Mouse (Mus musculus): Measurements from ENCODE around the gene Eif5. TPM values are rescaled to one million over a fixed set of nuclear protein-coding genes. Genes with fewer than 3 reads are reported as not detected.
"Not testable (repeated sequence)": the region's sequence is repeated elsewhere in the genome, so short reads cannot be mapped to it uniquely, and the experiment has no call there.

The Eif5 gene
- polyA plus RNA-seq, 1 experiment: 91.0 TPM

DNA sequence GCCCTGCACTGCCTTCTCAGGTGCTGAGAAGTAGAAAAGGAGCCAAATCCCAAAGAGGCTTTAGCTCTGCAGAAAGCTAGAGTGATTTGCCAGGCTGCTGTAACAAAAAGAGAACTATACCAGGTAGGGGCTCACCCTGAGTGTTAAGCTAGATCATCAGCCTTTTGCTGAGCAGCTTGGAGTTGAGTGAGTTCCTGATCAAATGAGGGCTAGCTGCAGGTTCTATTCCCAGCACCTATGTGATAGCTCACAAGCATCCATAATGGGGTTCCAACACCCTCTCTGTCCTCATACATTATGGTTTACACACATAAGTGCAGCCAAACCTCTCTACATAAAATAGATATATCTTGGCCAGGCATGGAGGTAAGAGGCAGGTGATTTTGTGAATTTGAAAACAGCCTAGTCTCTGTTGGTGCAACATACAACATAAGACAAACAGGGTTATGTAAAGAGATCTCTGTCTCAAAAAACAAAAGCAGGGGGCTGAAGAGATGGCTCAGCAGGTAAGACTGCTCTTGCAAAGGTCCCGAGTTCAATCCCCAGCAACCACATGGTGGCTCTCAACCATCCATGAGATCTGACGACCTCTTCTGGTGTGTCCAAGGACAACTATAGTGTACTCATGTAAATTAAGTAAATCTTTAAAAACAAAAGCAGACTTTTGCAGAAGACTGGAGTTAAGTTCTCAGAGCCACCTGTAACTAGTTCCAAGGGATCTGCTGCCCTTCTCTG, 10.9 kb downstream of the Eif5 start:
- H3K27me3 ChIP-seq (ENCODE audit: control insufficient read depth, insufficient read depth, insufficient read length): no peaks in the 10 kb centered on the region
- H3K79me2 ChIP-seq (ENCODE audit: control insufficient read depth, insufficient read depth): peaks cover 22% of the 10 kb centered on the region
- TF ChIP-seq MAX (IDR thresholded peaks at IDR 0.05): no peak
- TF ChIP-seq CEBPB (IDR thresholded peaks at IDR 0.05; ENCODE audit: low read depth): no peak
- TF ChIP-seq FOSL1 (IDR thresholded peaks at IDR 0.05; ENCODE audit: insufficient read depth, low read length, poor library complexity, severe bottlenecking): no peak
- TF ChIP-seq CTCF (IDR thresholded peaks at IDR 0.05; ENCODE audit: control insufficient read depth, insufficient read depth, insufficient read length): no peak
- peaks cover 41% of the 10 kb centered on the region for H3K36me3 ChIP-seq (ENCODE audit: control insufficient read depth, insufficient read depth)
- no peak overlapping the region for H3K4me3 ChIP-seq (ENCODE audit: insufficient read depth, poor library complexity, severe bottlenecking)
- H3ac ChIP-seq (ENCODE audit: control insufficient read depth, insufficient read length, low read depth): no peak overlapping the region
- peaks cover 2% of the 10 kb centered on the region for H3K79me3 ChIP-seq (ENCODE audit: low read depth)

DNA sequence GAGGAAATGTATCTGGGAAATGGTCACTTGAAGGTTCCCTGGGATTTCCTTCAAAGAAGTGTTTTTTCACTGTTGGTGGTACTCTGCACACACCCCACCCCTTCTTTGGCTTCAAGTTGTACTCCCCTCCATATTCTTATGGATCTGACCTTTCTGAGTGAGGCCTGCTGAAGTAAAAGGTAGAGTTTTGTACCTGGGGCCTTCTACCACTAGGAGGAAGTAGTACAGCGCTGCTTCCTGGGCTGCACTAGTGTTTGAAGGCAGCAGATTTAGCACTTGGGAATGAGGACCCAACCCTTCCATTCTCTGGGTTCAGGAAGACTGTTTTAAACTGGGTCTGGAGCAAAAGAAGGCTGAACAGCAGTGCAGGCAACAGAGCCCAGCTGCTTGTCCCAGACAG, 12.9 kb downstream of the Eif5 start:
- Histone ChIP-seq H3ac (ENCODE audit: control insufficient read depth, insufficient read length, low read depth) (no peak overlapping the region), H3K79me2 (ENCODE audit: control insufficient read depth, insufficient read depth) (peaks cover 6% of the 10 kb centered on the region), H3K4me3 (ENCODE audit: insufficient read depth, poor library complexity, severe bottlenecking) (no peak overlapping the region), H3K36me3 (ENCODE audit: control insufficient read depth, insufficient read depth) (peaks cover 25% of the 10 kb centered on the region), H3K79me3 (ENCODE audit: low read depth) (peaks cover 1% of the 10 kb centered on the region), H3K27me3 (ENCODE audit: control insufficient read depth, insufficient read depth, insufficient read length) (no peaks in the 10 kb centered on the region)
- no peak for TF ChIP-seq MYOG (IDR thresholded peaks at IDR 0.05; ENCODE audit: control insufficient read depth, extremely low read depth, insufficient read length)
- no peak for TF ChIP-seq MYOD1 (IDR thresholded peaks at IDR 0.05; ENCODE audit: control insufficient read depth, insufficient read length, low read depth)
- no peak for TF ChIP-seq FOSL1 (IDR thresholded peaks at IDR 0.05; ENCODE audit: insufficient read depth, low read length, poor library complexity, severe bottlenecking)
- no peak for TF ChIP-seq MAX (IDR thresholded peaks at IDR 0.05)
- no peak for TF ChIP-seq CEBPB (IDR thresholded peaks at IDR 0.05; ENCODE audit: low read depth)
- TF ChIP-seq USF1 (IDR thresholded peaks at IDR 0.05; ENCODE audit: low read depth): no peak
- no peak for TF ChIP-seq CTCF (IDR thresholded peaks at IDR 0.05; ENCODE audit: control insufficient read depth, insufficient read depth, insufficient read length)

DNA sequence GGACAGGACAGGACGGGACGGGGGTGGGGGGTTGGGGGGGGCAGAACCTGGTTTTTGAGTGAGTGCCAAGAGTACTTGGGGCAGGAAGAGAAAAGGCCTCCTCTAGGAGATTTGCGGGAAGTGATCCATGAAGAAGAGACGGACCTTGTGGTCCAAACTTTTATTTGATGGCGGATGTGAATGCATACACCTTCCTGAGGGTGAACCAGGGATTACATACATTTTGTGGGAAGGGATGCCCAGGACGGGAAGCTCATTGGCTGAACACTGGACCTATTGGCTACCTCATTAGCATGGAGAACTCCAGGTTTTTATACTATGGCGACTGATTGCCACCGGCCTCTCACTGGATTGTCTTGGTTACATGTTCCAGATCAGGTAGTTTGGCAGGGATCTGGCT, 14.5 kb downstream of the Eif5 start:
- Histone ChIP-seq H3K79me2 (ENCODE audit: control insufficient read depth, insufficient read depth) (no peaks in the 10 kb centered on the region), H3K27me3 (ENCODE audit: control insufficient read depth, insufficient read depth, insufficient read length) (no peaks in the 10 kb centered on the region), H3K36me3 (ENCODE audit: control insufficient read depth, insufficient read depth) (peaks cover 8% of the 10 kb centered on the region), H3K79me3 (ENCODE audit: low read depth) (no peaks in the 10 kb centered on the region), H3K4me3 (ENCODE audit: insufficient read depth, poor library complexity, severe bottlenecking) (no peak overlapping the region), H3ac (ENCODE audit: control insufficient read depth, insufficient read length, low read depth) (no peak overlapping the region)
- no peak for TF ChIP-seq MAX (IDR thresholded peaks at IDR 0.05)

DNA sequence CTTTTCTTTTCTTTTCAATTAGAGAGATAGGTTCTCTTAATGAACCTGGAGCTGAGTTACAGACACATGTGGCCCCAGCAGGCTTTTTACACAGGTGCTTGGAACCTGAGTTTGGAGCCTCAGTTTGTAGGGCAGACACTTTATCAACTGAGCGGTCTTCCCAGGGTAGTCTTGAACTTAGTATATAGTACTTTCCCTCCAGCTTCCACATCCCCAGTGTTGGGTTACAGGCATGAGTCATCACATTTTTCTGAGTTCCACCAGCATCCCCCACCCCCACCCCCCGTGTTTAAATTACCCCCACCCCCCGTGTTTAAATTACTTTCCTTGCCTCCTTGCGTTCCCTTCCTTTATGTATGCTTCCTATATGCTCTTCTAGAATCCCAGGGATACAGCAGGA, 17.5 kb downstream of the Eif5 start:
- Histone ChIP-seq H3K79me2 (ENCODE audit: control insufficient read depth, insufficient read depth) (no peaks in the 10 kb centered on the region), H3K4me3 (ENCODE audit: insufficient read depth, poor library complexity, severe bottlenecking) (no peak overlapping the region), H3ac (ENCODE audit: control insufficient read depth, insufficient read length, low read depth) (no peak overlapping the region), H3K36me3 (ENCODE audit: control insufficient read depth, insufficient read depth) (no peaks in the 10 kb centered on the region), H3K79me3 (ENCODE audit: low read depth) (no peaks in the 10 kb centered on the region), H3K27me3 (ENCODE audit: control insufficient read depth, insufficient read depth, insufficient read length) (no peaks in the 10 kb centered on the region)
- TF ChIP-seq MYOD1 (IDR thresholded peaks at IDR 0.05; ENCODE audit: control insufficient read depth, insufficient read length, low read depth) (no peak), USF1 (IDR thresholded peaks at IDR 0.05; ENCODE audit: low read depth) (no peak), MYOG (IDR thresholded peaks at IDR 0.05; ENCODE audit: control insufficient read depth, extremely low read depth, insufficient read length) (no peak), CTCF (IDR thresholded peaks at IDR 0.05; ENCODE audit: control insufficient read depth, insufficient read depth, insufficient read length) (no peak), MAX (IDR thresholded peaks at IDR 0.05) (no peak), FOSL1 (IDR thresholded peaks at IDR 0.05; ENCODE audit: insufficient read depth, low read length, poor library complexity, severe bottlenecking) (no peak), CEBPB (IDR thresholded peaks at IDR 0.05; ENCODE audit: low read depth) (no peak)

DNA sequence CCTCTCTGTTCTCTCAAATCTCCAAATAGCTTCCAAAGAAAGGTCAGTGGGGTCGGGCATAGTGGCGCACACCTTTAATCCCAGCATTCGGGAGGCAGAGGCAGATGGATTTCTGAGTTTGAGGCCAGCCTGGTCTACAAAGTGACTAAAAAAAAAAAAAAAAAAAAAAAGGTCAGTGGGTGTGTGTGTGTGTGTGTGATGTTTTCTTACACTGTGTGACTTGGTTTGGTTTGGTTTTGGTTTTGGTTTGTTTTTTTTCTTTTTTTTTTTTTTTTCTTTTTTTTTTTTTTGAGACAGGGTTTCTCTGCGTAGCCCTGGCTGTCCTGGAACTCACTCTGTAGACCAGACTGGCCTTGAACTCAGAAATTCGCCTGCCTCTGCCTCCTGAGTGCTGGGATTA, 18.1 kb downstream of the Eif5 start:
- not testable (repeated sequence) for H3K36me3 ChIP-seq (ENCODE audit: control insufficient read depth, insufficient read depth); H3K79me2 ChIP-seq (ENCODE audit: control insufficient read depth, insufficient read depth); H3K79me3 ChIP-seq (ENCODE audit: low read depth); H3K27me3 ChIP-seq (ENCODE audit: control insufficient read depth, insufficient read depth, insufficient read length); H3K4me3 ChIP-seq (ENCODE audit: insufficient read depth, poor library complexity, severe bottlenecking); H3ac ChIP-seq (ENCODE audit: control insufficient read depth, insufficient read length, low read depth)

DNA sequence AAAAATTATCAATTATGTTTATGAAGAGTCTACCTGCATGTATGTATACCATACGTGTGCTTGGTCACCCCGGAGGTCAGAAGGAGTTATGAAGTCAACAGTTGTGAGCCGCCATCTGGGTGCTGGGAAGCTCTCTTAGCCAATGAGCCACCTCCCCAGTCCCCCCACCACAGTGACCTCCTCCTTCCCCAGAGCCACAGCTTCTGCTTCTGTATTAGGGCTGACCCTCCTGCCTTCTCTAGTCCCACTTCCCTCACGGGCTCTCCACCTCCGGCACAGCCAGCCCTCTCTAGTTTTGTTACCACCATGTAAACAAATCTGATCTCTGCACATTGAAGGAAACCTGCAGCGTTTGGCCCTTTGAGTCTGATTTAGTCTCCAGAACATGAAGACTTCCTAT, 19.7 kb downstream of the Eif5 start:
- Histone ChIP-seq H3K36me3 (ENCODE audit: control insufficient read depth, insufficient read depth) (no peaks in the 10 kb centered on the region), H3K79me3 (ENCODE audit: low read depth) (no peaks in the 10 kb centered on the region), H3K4me3 (ENCODE audit: insufficient read depth, poor library complexity, severe bottlenecking) (no peak overlapping the region), H3K27me3 (ENCODE audit: control insufficient read depth, insufficient read depth, insufficient read length) (no peaks in the 10 kb centered on the region), H3ac (ENCODE audit: control insufficient read depth, insufficient read length, low read depth) (no peak overlapping the region), H3K79me2 (ENCODE audit: control insufficient read depth, insufficient read depth) (no peaks in the 10 kb centered on the region)
- TF ChIP-seq CEBPB (IDR thresholded peaks at IDR 0.05; ENCODE audit: low read depth): no peak
- TF ChIP-seq MYOG (IDR thresholded peaks at IDR 0.05; ENCODE audit: control insufficient read depth, extremely low read depth, insufficient read length): no peak
- TF ChIP-seq MAX (IDR thresholded peaks at IDR 0.05): no peak
- TF ChIP-seq CTCF (IDR thresholded peaks at IDR 0.05; ENCODE audit: control insufficient read depth, insufficient read depth, insufficient read length): no peak
- no peak for TF ChIP-seq USF1 (IDR thresholded peaks at IDR 0.05; ENCODE audit: low read depth)
- no peak for TF ChIP-seq FOSL1 (IDR thresholded peaks at IDR 0.05; ENCODE audit: insufficient read depth, low read length, poor library complexity, severe bottlenecking)
- TF ChIP-seq MYOD1 (IDR thresholded peaks at IDR 0.05; ENCODE audit: control insufficient read depth, insufficient read length, low read depth): no peak
